Mouse (Mus musculus) megakaryocyte, embryonic 14.5 days (primary cell): Measurements from ENCODE around the gene Pop5.

Source experiments
- FLI1 ChIP-seq: IDR thresholded peaks from 2 replicates; pipeline ENCODE4 v1.6.1; 2012; ENCODE audit warnings: low read length, inconsistent platforms, mixed read lengths
- GATA1 ChIP-seq: IDR thresholded peaks from 3 replicates; pipeline ENCODE4 v1.6.1; 2012; ENCODE audit warnings: mixed read lengths, low read length, inconsistent platforms, borderline replicate concordance

GRCm38 (mm10) chr5:115278785-115279184 is 43.1 kb downstream of the Pop5 start:
- no peak for TF ChIP-seq GATA1
- no peak for TF ChIP-seq FLI1
